Mouse (Mus musculus): ENCODE results near the gene Zfp219.

DNA sequence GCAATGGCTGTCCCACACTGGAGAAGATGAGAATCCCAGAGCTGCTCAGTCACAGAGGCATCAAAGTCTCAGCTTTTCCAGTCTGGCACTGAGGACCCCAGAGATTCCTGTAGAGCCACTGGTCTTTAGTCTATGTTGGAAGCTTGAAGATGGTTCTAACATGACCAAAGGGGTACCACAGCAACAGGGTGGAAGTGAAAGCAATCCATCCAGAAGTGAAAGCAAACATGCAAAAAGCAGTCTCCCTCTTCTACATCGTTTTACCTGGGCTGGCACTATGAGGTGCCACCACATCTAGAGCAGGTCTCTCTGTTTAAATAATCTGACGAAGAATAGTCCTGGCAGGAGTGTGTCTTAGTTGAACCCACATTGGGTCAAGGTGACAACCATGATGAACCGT is 41.3 kb downstream of the Zfp219 start:
- TF ChIP-seq POLR2A (IDR thresholded peaks at IDR 0.05; ENCODE audit: borderline replicate concordance, control insufficient read depth, low read depth, low read length) (no peak), CTCF (IDR thresholded peaks at IDR 0.05; ENCODE audit: control insufficient read depth, insufficient read depth, low read length) (no peak)

All from bone marrow, adult 2 months (tissue).